Mouse (Mus musculus) heart, postnatal 0 days (tissue): ENCODE data around the gene Tenm3. TPM values are rescaled to one million over a fixed set of nuclear protein-coding genes. Genes with fewer than 3 reads are reported as not detected.

ENCODE experiments used
- ATAC-seq: fragments of 200-750 bp; cut with Nextera tagmentation; 2 replicates; pipeline ENCODE4 v1.8.0; 2017; ENCODE audit warnings: low read depth, moderate number of reproducible peaks, moderate library complexity; ENCODE audit not compliant: insufficient read depth
- DNase-seq: peaks from one replicate; pipeline ENCODE4 v3.0.0-alpha.2; 2016; ENCODE audit warnings: low spot score
- H3K27ac ChIP-seq: fragments of 300-500 bp; sonication (generic); 2 replicates; pipeline ENCODE4 v1.5.1; 2014; ENCODE audit warnings: low read depth, mild to moderate bottlenecking
- H3K27me3 ChIP-seq: fragments of 300-500 bp; sonication (generic); 2 replicates; pipeline ENCODE4 v1.6.1; 2014; ENCODE audit warnings: low read length, mixed read lengths; ENCODE audit not compliant: control insufficient read depth, insufficient read depth
- H3K36me3 ChIP-seq: fragments of 300-500 bp; sonication (generic); replicated peaks from 2 replicates; pipeline ENCODE4 v1.6.1; 2014; ENCODE audit warnings: low read length, mixed read lengths; ENCODE audit not compliant: control insufficient read depth, insufficient read depth
- H3K4me1 ChIP-seq: fragments of 300-500 bp; sonication (generic); 2 replicates; pipeline ENCODE4 v1.6.1; 2014; ENCODE audit warnings: antibody characterized with exemption; ENCODE audit not compliant: control insufficient read depth, insufficient read depth
- H3K4me2 ChIP-seq: fragments of 300-500 bp; sonication (generic); 2 replicates; pipeline ENCODE4 v1.6.1; 2014; ENCODE audit warnings: low read depth, mild to moderate bottlenecking, low read length, moderate library complexity
- H3K4me3 ChIP-seq: fragments of 300-500 bp; sonication (generic); 2 replicates; pipeline ENCODE4 v1.5.1; 2014; ENCODE audit warnings: low read depth, low read length
- H3K9ac ChIP-seq: fragments of 300-500 bp; sonication (generic); replicated peaks from 2 replicates; pipeline ENCODE4 v1.6.1; 2014; ENCODE audit warnings: low read depth, low read length, mixed read lengths
- H3K9me3 ChIP-seq: fragments of 300-500 bp; sonication (generic); replicated peaks from 2 replicates; pipeline ENCODE4 v1.6.1; 2016; ENCODE audit warnings: low read length; ENCODE audit not compliant: control insufficient read depth
- CTCF ChIP-seq: IDR thresholded peaks from 2 replicates; pipeline ENCODE4 v1.5.1; 2016; ENCODE audit warnings: antibody characterized with exemption, control low read depth, low read depth
- EP300 ChIP-seq: IDR thresholded peaks from 2 replicates; pipeline ENCODE4 v1.6.1; 2016; ENCODE audit warnings: antibody characterized with exemption, low read depth
- WGBS: fragments of 180-500 bp; shearing (Covaris S2); extraction: QIAGEN DNeasy Blood & Tissue Kit; methylation state at CpG from one replicate; pipeline ENCODE4 v1.1.7; 2014; 5-methylcytosine and 5-hydroxymethylcytosine counted together
- polyA plus RNA-seq: library from polyadenylated mRNA; unstranded; fragments of >200 nt; fragmentation: Nextera tagmentation; extraction: Ambion mirVana; gene quantifications from 2 replicates; pipeline ENCODE4 v1.2.1, GENCODE M21; 2015
- total RNA-seq: library from RNA; depleted of rRNA; stranded (reverse); fragments of >200 nt; gene quantifications from 2 replicates; pipeline ENCODE4 v1.2.3, GENCODE M21; 2014; ENCODE audit warnings: low replicate concordance

Tenm3 gene
- total and polyA plus RNA-seq, 2 experiments from 2014 or later = 1.6 to 17.2 TPM

DNA sequence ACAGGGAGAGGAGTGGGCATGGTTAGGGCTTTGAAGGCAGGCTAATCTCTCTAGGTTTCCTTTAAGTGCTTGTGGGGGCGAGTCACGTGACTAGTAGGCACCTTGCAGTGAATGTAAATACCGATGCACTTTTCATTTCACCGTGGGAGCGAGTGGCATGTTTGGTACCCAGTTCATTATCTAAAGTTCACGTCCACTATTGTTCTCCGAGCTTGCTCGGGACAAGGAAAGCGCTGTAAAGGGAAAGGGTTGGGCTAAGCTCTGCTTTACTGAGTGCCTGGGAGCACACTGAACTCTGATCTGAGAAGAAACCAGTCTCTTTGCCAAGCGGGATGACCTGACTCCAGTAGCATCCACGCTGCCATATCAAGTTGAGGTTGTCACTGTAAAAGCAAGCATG lies 619.0 kb downstream of the Tenm3 start:
- TF ChIP-seq CTCF (no peak), EP300 (no peak)
- no peak for DNase-seq
- H3K27me3 ChIP-seq = 0 out of 2 replicates have a peak, but pooled peaks cover 7% of the 10 kb centered on the region
- WGBS = 29% methylated on average over 11 of the region's 11 CpGs
- H3K4me1 ChIP-seq = no peaks in the 10 kb centered on the region
- H3K4me3 ChIP-seq = no peak overlapping the region
- H3K4me2 ChIP-seq = peak overlapping the region; percentile 37
- ATAC-seq = no peak
- no peaks in the 10 kb centered on the region; the same call in 1 of the 2 replicates for H3K36me3 ChIP-seq
- no peak overlapping the region for H3K27ac ChIP-seq
- H3K9me3 ChIP-seq = no peaks in the 10 kb centered on the region
- H3K9ac ChIP-seq = no peak overlapping the region

DNA sequence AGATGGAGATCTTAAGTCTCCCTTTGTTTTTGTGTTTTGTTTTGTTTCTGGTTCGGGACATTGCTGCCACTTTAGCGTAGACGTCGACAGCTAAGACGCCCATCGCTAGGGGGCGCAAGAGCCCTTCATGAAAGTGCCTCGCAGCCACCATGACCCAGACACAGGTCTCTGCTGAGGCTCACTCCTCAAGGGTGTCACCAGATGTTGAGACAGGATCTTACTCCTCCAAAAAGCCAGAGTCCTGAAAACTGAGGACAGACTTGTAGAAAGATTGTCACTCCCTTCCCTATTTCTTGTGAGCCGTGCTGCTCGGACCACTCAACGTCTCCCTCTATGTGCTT lies 621.4 kb downstream of the Tenm3 start:
- no peak overlapping the region for H3K27ac ChIP-seq
- DNase-seq (peak; percentile 76), ATAC-seq (peak; percentile 79)
- 0 out of 2 replicates have a peak, but pooled peaks cover 7% of the 10 kb centered on the region for H3K27me3 ChIP-seq
- H3K4me1 ChIP-seq = no peaks in the 10 kb centered on the region
- peak overlapping the region; percentile 74 for H3K4me2 ChIP-seq
- peak overlapping the region; percentile 48 for H3K4me3 ChIP-seq
- H3K9ac ChIP-seq = peak overlapping the region; percentile 32; the same call in 1 of the 2 replicates
- no peaks in the 10 kb centered on the region for H3K36me3 ChIP-seq
- no peak for TF ChIP-seq EP300
- peak; percentile 91 for TF ChIP-seq CTCF
- no peaks in the 10 kb centered on the region for H3K9me3 ChIP-seq
- WGBS = 12% methylated on average over 11 of the region's 11 CpGs

DNA sequence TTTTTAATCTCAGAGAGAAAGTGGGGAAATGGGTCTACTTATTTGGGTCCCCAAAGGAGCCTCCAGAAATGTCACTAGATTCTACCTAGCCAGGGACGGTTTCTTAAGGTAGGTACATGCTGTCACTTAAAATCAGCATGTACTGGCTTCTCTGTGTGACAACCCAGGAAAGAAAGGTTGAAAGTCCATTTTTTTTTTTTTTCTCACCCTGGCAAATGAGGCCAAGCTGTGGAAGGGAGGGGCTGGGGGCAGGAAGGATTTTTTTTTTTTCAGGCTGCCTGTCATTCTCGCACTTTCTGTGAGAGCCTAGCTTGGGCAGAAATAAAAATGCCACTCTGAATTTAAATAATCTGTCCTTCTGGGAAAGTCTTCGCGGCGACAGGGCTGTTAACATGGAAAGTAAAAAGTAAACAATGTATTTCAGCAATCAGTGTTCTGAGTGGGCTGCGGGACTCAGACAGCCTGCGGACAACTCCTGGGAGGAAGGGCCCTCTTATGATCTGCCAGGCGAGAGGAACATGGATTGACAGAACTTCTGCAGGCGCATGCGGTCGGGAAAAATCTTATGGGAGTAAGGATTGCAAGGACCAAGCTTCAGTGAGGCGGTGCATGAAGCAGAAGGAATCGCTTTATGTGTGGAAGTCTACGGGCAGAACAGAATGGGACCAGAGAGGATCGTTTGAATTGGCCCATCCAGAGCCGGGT lies 621.9 kb downstream of the Tenm3 start:
- H3K9ac ChIP-seq = peak overlapping the region; percentile 32; the same call in 1 of the 2 replicates
- peak overlapping the region; percentile 48 for H3K4me3 ChIP-seq
- no peaks in the 10 kb centered on the region for H3K9me3 ChIP-seq
- no peaks in the 10 kb centered on the region for H3K36me3 ChIP-seq
- TF ChIP-seq EP300 (no peak), CTCF (no peak)
- no peak for ATAC-seq
- peak overlapping the region; percentile 74 for H3K4me2 ChIP-seq
- 15% methylated on average over 16 of the region's 16 CpGs for WGBS
- peak; percentile 23 for DNase-seq
- H3K27ac ChIP-seq = no peak overlapping the region
- no peaks in the 10 kb centered on the region for H3K4me1 ChIP-seq
- H3K27me3 ChIP-seq = 0 out of 2 replicates have a peak, but pooled peaks cover 7% of the 10 kb centered on the region

DNA sequence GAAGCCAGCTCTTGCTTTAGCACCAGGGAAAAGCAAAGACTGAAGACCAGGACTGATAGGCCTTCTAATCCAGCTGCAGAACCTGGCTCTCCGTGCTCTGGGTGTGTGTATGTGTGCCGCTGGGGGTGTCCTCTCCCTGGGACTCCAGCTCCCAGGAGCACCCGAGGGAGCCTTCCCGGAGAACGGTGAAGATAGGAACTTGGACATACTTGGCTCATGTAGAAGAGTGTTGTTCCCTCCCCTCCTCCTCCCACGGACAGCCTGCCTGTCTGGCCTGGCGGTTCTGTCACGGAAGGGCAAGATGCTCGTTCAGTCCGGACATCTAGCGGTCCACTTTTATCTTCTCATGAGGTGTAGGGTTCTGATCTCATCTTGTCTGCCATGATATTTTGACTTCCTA lies 622.4 kb downstream of the Tenm3 start:
- Histone ChIP-seq H3K4me3 (no peak overlapping the region), H3K27ac (no peak overlapping the region), H3K9me3 (no peaks in the 10 kb centered on the region), H3K4me2 (no peak overlapping the region), H3K27me3 (0 out of 2 replicates have a peak, but pooled peaks cover 7% of the 10 kb centered on the region), H3K4me1 (no peaks in the 10 kb centered on the region), H3K9ac (no peak overlapping the region), H3K36me3 (no peaks in the 10 kb centered on the region)
- no peak for TF ChIP-seq CTCF
- no peak for TF ChIP-seq EP300
- DNase-seq (no peak), ATAC-seq (no peak)
- WGBS = 56% methylated on average over 11 of the region's 11 CpGs

DNA sequence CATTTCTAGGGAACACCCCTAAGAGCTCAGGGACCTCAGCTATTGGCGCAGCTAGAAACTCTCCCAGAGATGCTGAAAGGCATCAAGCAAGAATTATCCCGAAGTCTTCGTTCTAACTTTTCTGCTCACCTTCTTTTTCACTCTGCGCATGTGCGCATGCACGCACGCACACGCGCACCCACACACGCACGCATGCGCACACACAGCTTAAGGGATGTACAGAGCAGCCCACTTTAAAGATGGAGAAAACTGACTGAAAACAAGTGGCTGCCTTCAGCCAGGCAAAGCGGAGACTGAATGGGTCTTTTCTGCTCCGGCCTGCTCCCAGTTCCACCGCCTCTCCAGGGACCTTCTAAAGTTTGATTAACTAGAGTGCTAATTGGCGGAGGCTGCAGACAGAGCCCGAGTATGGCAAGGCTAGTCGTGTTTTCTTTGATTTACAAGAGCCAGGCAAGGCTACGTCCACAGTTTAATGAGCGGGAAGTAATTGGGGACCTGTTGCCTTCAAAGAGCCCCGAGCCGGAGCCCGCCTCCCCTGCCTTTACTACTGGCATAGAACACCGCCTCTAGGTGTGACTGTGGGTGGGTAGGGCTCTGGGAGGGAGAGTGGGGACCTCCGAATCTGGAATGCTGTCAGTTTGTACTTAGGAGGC lies 623.1 kb downstream of the Tenm3 start:
- 80% methylated on average over 25 of the region's 25 CpGs for WGBS

More for the DNA sequence above, 623.1 kb downstream of the Tenm3 start:
- H3K9ac ChIP-seq = no peak overlapping the region
- H3K36me3 ChIP-seq = no peaks in the 10 kb centered on the region
- no peaks in the 10 kb centered on the region for H3K4me1 ChIP-seq
- ATAC-seq (no peak), DNase-seq (no peak)
- no peak overlapping the region for H3K27ac ChIP-seq
- no peak overlapping the region for H3K4me2 ChIP-seq
- H3K4me3 ChIP-seq = no peak overlapping the region
- H3K27me3 ChIP-seq = 0 out of 2 replicates have a peak, but pooled peaks cover 7% of the 10 kb centered on the region
- no peaks in the 10 kb centered on the region for H3K9me3 ChIP-seq
- no peak for TF ChIP-seq EP300
- no peak for TF ChIP-seq CTCF
